Mouse (Mus musculus) frontal cortex, adult (tissue): ENCODE measurements at regions not wholly inside any gene's neighbourhood (a gene's known extent, or its start where the extent isn't known, plus 50 kb on each side); places are given as distances from the start of the nearest gene placed in this dataset.

ENCODE experiments used
- ATAC-seq: cut with Nextera tagmentation; 2 replicates; pipeline ENCODE4 v1.9.2; 2017; ENCODE audit warnings: mild to moderate bottlenecking, moderate library complexity, mixed read lengths; ENCODE audit not compliant: low TSS enrichment

DNA sequence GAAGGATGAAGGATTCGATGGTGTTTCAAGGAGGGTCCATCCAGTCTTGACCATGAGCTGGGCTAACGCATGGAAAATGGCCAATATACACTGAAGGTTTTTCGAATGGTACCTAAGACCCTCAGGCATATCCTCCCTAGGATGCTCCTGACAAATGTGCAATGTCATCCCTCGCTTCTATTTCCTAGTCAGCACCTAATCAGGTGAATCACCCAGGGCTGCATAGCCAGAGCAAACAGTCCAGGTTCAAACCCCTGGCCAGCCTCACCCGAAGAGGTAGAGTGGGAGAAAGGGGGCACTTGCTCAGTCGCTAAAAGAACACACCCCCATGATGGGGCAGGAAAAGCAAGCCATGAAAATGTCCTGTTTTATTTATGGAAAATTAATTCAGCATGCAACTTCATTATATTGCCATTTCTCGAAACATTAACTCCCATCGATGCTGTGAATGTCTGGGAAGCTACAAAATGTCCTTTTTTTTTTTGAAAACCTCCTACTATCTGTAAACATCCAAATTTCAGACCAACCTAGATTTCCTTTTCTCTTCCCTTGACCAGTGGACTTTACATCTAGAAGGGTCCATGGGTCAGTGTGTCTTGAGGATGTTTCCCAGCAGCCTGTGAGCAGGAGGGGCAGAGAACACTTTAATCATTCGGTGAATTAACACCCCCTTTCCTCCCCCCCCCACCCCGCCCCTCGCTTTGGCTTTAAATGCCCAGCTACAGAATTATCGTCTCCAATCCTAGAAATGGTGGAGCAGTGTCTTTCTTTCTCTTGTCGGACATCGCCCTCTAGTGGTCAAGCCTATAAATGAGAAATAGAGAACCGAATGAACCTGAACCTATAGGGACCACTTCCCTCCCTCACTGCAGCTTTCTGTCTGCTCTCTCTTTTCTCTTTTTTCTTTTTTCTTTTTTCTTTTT, 68.8 kb upstream of the Il12b start:
- ATAC-seq, result peak; percentile 88

DNA sequence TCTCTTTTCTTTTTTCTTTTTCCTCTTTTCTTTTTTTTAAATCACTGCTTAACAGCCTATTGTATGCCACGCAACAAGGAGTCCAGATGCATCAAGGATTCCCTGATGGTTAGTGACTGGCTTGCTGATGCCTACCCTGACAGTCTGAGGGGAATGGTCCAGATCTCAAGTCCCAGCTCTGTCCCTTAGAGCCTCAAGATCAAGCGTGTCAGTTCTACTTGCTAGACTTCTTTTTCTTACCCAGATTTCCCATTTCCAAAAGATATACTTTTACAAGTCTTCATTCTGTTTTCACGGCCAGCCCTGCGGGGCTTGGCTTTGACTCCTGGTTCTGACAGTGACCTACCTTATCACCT, 68.1 kb upstream of the Il12b start:
- ATAC-seq, result no peak

DNA sequence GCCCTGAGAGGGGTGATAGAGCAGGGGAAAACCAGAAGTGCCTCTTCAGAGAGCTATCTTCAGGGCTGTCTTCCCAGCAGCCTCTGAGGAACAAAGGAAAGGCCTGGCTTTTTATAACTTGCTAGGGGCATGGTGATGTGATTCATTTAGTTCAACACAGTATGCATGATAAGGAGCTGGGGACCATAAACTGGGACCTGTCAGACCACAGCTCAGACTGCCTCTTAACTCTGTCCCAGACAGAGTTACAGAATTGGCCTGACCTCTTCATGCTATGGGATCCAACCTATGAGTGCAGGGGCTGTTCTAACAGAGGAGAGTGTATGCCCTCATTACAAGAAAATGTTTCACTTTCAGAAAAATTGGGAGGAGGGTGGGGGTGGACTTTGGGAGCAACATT, 59.3 kb upstream of the Il12b start:
- ATAC-seq, result no peak

DNA sequence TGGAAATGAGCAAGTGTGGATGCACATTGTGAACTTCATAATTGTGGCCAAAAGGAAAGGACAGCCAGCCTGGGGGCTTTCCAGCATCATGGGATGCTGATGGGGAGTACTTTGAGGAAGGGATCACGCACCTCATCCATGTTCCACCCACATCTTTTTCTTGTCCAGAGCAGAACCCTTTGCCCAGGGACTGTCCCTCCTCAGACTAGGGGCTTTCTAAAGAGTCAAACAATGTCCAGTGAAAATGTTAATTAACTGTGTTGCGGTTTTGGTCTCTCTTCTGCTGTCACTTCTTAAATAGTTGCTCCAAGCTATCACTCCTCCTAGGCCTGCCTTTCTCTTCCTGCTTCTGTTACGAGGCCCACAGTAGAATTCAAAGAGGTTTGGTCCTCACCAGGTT, 51.6 kb upstream of the Il12b start:
- ATAC-seq, result no peak

DNA sequence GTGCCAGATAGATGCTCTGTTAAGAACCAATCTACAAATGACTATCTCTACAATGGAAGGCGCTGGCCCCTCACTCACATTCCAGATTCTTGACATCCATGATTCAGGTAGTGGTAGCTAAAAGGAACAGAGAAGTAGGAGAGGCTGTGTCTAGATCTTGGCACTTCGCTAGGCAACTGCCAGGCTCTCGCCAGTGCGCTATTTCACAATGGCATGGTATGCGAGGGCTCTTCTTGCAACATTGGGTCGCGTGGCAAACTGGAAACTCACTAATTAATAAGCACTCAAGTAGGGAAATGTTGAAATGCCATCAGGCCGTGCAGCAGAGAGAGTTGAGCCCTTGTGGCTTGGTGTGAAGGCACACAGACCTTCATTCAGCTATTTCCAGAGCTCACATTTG, 50.3 kb upstream of the Il12b start:
- no peak for ATAC-seq
